Mouse (Mus musculus): ENCODE data around the gene Ptpn4. TPM values are rescaled to one million over a fixed set of nuclear protein-coding genes. Genes with fewer than 3 reads are reported as not detected.
A peak's percentile ranks its signal among the peaks of the same experiment; 100 is the strongest.

Gene Ptpn4
- polyA plus RNA-seq, 1 experiment from 2014 or later = 15.2 TPM

GRCm38 (mm10) chr1:119863507-119864296, 26.3 kb upstream of the Ptpn4 start:
- H3K9me3 ChIP-seq (replicated peaks; ENCODE audit: control insufficient read depth, low read length) = no peaks in the 10 kb centered on the region
- no peaks in the 10 kb centered on the region for H3K4me1 ChIP-seq (ENCODE audit: control insufficient read depth, insufficient read depth, low read length)
- H3K27me3 ChIP-seq (replicated peaks; ENCODE audit: control insufficient read depth, insufficient read depth, low read length) = no peaks in the 10 kb centered on the region
- DNase-seq (ENCODE audit: low spot score) (peak; percentile 44), ATAC-seq (no peak)
- no peak overlapping the region for H3K9ac ChIP-seq (ENCODE audit: low read length)
- H3K36me3 ChIP-seq (ENCODE audit: control insufficient read depth, insufficient read depth, low read length) = no peaks in the 10 kb centered on the region
- no peak overlapping the region for H3K4me2 ChIP-seq (ENCODE audit: low read length)
- WGBS = 75% methylated on average over 7 of the region's 7 CpGs
- no peak overlapping the region for H3K27ac ChIP-seq (ENCODE audit: low read depth, low read length)
- no peak overlapping the region for H3K4me3 ChIP-seq (ENCODE audit: low read depth, low read length)

GRCm38 (mm10) chr1:119859566-119859965, 22.2 kb upstream of the Ptpn4 start:
- H3K36me3 ChIP-seq (ENCODE audit: control insufficient read depth, insufficient read depth, low read length) = no peaks in the 10 kb centered on the region
- no peak overlapping the region for H3K4me2 ChIP-seq (ENCODE audit: low read length)
- H3K9me3 ChIP-seq (replicated peaks; ENCODE audit: control insufficient read depth, low read length) = no peaks in the 10 kb centered on the region
- H3K4me3 ChIP-seq (ENCODE audit: low read depth, low read length) = no peak overlapping the region
- 85% methylated on average over 5 of the region's 5 CpGs for WGBS
- DNase-seq (ENCODE audit: low spot score) (no peak), ATAC-seq (no peak)
- H3K27me3 ChIP-seq (replicated peaks; ENCODE audit: control insufficient read depth, insufficient read depth, low read length) = no peaks in the 10 kb centered on the region
- H3K9ac ChIP-seq (ENCODE audit: low read length) = no peak overlapping the region
- H3K27ac ChIP-seq (ENCODE audit: low read depth, low read length) = no peak overlapping the region
- H3K4me1 ChIP-seq (ENCODE audit: control insufficient read depth, insufficient read depth, low read length) = no peaks in the 10 kb centered on the region

GRCm38 (mm10) chr1:119852980-119853379, 15.6 kb upstream of the Ptpn4 start:
- WGBS = 92% methylated on average over 5 of the region's 5 CpGs
- Histone ChIP-seq H3K9ac (ENCODE audit: low read length) (no peak overlapping the region), H3K4me2 (ENCODE audit: low read length) (no peak overlapping the region), H3K27ac (ENCODE audit: low read depth, low read length) (no peak overlapping the region), H3K4me3 (ENCODE audit: low read depth, low read length) (no peak overlapping the region), H3K36me3 (ENCODE audit: control insufficient read depth, insufficient read depth, low read length) (no peaks in the 10 kb centered on the region), H3K27me3 (replicated peaks; ENCODE audit: control insufficient read depth, insufficient read depth, low read length) (no peaks in the 10 kb centered on the region), H3K4me1 (ENCODE audit: control insufficient read depth, insufficient read depth, low read length) (no peaks in the 10 kb centered on the region), H3K9me3 (replicated peaks; ENCODE audit: control insufficient read depth, low read length) (no peaks in the 10 kb centered on the region)
- no peak for ATAC-seq
- DNase-seq (ENCODE audit: low spot score) = no peak

- no peaks in the 10 kb centered on the region for H3K27me3 ChIP-seq (replicated peaks; ENCODE audit: control insufficient read depth, insufficient read depth, low read length)
- H3K9ac ChIP-seq (ENCODE audit: low read length) = no peak overlapping the region
- H3K9me3 ChIP-seq (replicated peaks; ENCODE audit: control insufficient read depth, low read length) = no peaks in the 10 kb centered on the region
- no peak overlapping the region for H3K4me2 ChIP-seq (ENCODE audit: low read length)
- H3K27ac ChIP-seq (ENCODE audit: low read depth, low read length) = no peak overlapping the region
- WGBS = 92% methylated on average over 4 of the region's 4 CpGs
- ATAC-seq = no peak
- H3K4me3 ChIP-seq (ENCODE audit: low read depth, low read length) = no peak overlapping the region
- no peaks in the 10 kb centered on the region for H3K4me1 ChIP-seq (ENCODE audit: control insufficient read depth, insufficient read depth, low read length)
- no peak for DNase-seq (ENCODE audit: low spot score)
- H3K36me3 ChIP-seq (ENCODE audit: control insufficient read depth, insufficient read depth, low read length) = no peaks in the 10 kb centered on the region
These were observed 14.9 kb upstream of the Ptpn4 start for GRCm38 (mm10) chr1:119852339-119852738.

GRCm38 (mm10) chr1:119849146-119849935, 11.9 kb upstream of the Ptpn4 start:
- WGBS = 94% methylated on average over 12 of the region's 12 CpGs

GRCm38 (mm10) chr1:119845321-119845720, 7.9 kb upstream of the Ptpn4 start:
- H3K36me3 ChIP-seq (ENCODE audit: control insufficient read depth, insufficient read depth, low read length) = no peaks in the 10 kb centered on the region
- no peak for ATAC-seq
- H3K9ac ChIP-seq (ENCODE audit: low read length) = no peak overlapping the region
- H3K4me3 ChIP-seq (ENCODE audit: low read depth, low read length) = no peak overlapping the region
- no peak overlapping the region for H3K4me2 ChIP-seq (ENCODE audit: low read length)
- H3K27ac ChIP-seq (ENCODE audit: low read depth, low read length) = no peak overlapping the region
- no peaks in the 10 kb centered on the region for H3K4me1 ChIP-seq (ENCODE audit: control insufficient read depth, insufficient read depth, low read length)
- no peaks in the 10 kb centered on the region for H3K27me3 ChIP-seq (replicated peaks; ENCODE audit: control insufficient read depth, insufficient read depth, low read length)
- H3K9me3 ChIP-seq (replicated peaks; ENCODE audit: control insufficient read depth, low read length) = no peaks in the 10 kb centered on the region
- no peak for DNase-seq (ENCODE audit: low spot score)
- 81% methylated on average over 4 of the region's 4 CpGs for WGBS

More at GRCm38 (mm10) chr1:119849146-119849935, 11.9 kb upstream of the Ptpn4 start:
- no peaks in the 10 kb centered on the region for H3K9me3 ChIP-seq (replicated peaks; ENCODE audit: control insufficient read depth, low read length)
- no peaks in the 10 kb centered on the region for H3K4me1 ChIP-seq (ENCODE audit: control insufficient read depth, insufficient read depth, low read length)
- no peaks in the 10 kb centered on the region for H3K36me3 ChIP-seq (ENCODE audit: control insufficient read depth, insufficient read depth, low read length)
- H3K9ac ChIP-seq (ENCODE audit: low read length) = no peak overlapping the region
- ATAC-seq = no peak
- no peak for DNase-seq (ENCODE audit: low spot score)
- H3K4me3 ChIP-seq (ENCODE audit: low read depth, low read length) = no peak overlapping the region
- H3K27me3 ChIP-seq (replicated peaks; ENCODE audit: control insufficient read depth, insufficient read depth, low read length) = no peaks in the 10 kb centered on the region
- no peak overlapping the region for H3K27ac ChIP-seq (ENCODE audit: low read depth, low read length)
- no peak overlapping the region for H3K4me2 ChIP-seq (ENCODE audit: low read length)

GRCm38 (mm10) chr1:119843121-119843520, 5.7 kb upstream of the Ptpn4 start:
- Histone ChIP-seq H3K27ac (ENCODE audit: low read depth, low read length) (no peak overlapping the region), H3K36me3 (ENCODE audit: control insufficient read depth, insufficient read depth, low read length) (no peaks in the 10 kb centered on the region), H3K4me3 (ENCODE audit: low read depth, low read length) (no peak overlapping the region), H3K9ac (ENCODE audit: low read length) (no peak overlapping the region), H3K4me2 (ENCODE audit: low read length) (no peak overlapping the region), H3K27me3 (replicated peaks; ENCODE audit: control insufficient read depth, insufficient read depth, low read length) (no peaks in the 10 kb centered on the region), H3K4me1 (ENCODE audit: control insufficient read depth, insufficient read depth, low read length) (no peaks in the 10 kb centered on the region), H3K9me3 (replicated peaks; ENCODE audit: control insufficient read depth, low read length) (no peaks in the 10 kb centered on the region)
- 80% methylated on average over 3 of the region's 3 CpGs for WGBS
- DNase-seq (ENCODE audit: low spot score) = no peak
- ATAC-seq = no peak

GRCm38 (mm10) chr1:119838241-119838640, 828 bp upstream of the Ptpn4 start:
- 37% methylated on average over 3 of the region's 3 CpGs for WGBS
- DNase-seq (ENCODE audit: low spot score) = no peak
- H3K27me3 ChIP-seq (replicated peaks; ENCODE audit: control insufficient read depth, insufficient read depth, low read length) = no peaks in the 10 kb centered on the region

More at GRCm38 (mm10) chr1:119838241-119838640, 828 bp upstream of the Ptpn4 start:
- no peak overlapping the region for H3K9ac ChIP-seq (ENCODE audit: low read length)
- peaks cover 8% of the 10 kb centered on the region for H3K4me1 ChIP-seq (ENCODE audit: control insufficient read depth, insufficient read depth, low read length)
- no peak overlapping the region for H3K4me3 ChIP-seq (ENCODE audit: low read depth, low read length)
- no peak overlapping the region for H3K27ac ChIP-seq (ENCODE audit: low read depth, low read length)
- H3K9me3 ChIP-seq (replicated peaks; ENCODE audit: control insufficient read depth, low read length) = no peaks in the 10 kb centered on the region
- H3K36me3 ChIP-seq (ENCODE audit: control insufficient read depth, insufficient read depth, low read length) = no peaks in the 10 kb centered on the region
- no peak for ATAC-seq
- peak overlapping the region; percentile 64; the same call in 1 of the 2 replicates for H3K4me2 ChIP-seq (ENCODE audit: low read length)
